Mouse (Mus musculus) right cerebral cortex, adult 18-20 months (tissue): ENCODE measurements around the gene Strip1.
"Not testable (repeated sequence)": the region's sequence is repeated elsewhere in the genome, so short reads cannot be mapped to it uniquely, and the experiment has no call there.

Experiments used
- DNase-seq: peaks from one replicate; pipeline ENCODE4 v3.0.0; 2022; ENCODE audit warnings: mixed read lengths

Gene Strip1

DNA sequence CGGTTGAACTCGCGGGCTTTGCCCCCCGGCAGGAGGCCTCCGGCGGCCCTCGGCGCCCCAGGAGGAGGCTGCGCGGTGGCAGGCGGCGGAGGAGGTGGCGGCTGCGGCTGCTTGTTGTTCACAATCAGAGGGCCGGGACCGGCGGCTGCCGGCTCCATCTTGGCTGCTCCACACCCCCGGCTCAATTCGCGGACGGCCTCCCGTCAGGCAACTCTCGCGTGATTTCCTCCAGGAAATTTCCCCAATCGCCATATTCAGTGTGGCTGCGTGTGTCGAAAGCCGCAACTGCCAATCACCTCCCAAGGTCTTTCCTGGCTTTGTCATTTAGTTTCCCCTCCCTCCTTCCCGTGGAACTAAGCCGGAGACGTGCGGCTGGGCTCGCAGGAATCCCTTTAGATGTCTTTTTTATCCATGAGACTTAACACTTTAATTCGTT lies at the start of gene Strip1:
Strip1 (minus strand) TSS at position 172 of the 436 bp plus-strand sequence.
- peak; percentile 96 for DNase-seq

DNA sequence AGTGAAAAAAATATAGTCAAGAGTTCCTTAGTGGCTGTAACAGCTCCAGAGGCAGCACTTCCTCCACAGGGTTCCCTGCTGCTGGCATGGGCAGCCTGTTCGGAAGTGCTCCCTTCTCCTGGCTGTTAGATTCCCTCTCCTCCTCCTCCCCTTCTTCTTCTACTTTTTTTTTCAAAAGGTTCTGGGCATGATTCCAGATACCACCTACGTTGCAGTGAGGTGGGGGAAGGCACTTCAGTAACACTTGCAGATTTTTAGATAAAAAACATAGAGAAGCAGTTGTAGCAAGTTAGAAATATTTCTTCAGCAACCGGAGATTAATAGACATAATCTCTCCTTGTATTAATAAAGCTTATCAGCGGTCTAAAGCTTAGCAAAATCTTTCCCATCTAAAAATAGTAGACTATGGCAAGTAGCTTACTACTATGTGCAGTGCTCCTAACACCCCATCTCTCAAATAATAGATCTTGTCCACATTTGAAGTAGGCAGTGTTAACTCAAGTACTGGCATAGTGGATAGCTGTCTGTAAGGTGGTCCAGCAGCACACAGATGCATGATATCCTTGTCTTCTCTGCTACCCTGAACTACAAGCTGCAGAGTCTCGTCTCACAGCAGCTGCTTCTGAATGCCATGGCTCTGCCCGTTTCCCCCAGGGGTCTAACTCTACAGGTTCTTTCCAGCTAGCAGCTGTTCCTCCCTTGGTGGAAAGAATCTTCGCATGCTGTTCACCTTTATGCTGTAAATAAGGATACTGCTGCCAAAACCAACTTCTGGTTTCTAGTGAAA lies 49.5 kb upstream of the Strip1 start:
- peak; percentile 88 for DNase-seq

DNA sequence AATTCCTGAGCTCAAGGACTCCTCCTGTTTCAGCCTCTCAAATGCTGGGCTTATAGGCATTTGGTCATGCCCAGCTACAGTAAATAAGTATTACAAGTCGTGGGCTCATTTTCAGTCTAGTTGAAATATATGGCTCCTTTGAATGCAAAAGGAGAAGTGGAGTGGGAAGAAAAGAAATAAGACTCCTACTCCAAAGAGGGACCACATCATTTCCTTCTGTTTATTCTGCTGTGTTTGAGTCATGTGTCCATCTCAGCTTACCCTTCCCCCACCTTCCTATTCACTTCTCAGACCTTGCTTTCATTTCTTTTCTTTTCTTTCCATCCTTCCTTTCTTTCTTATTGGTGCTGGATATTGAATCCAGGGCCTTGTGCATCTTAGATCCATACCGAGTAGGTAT lies 40.0 kb upstream of the Strip1 start:
- no peak for DNase-seq

DNA sequence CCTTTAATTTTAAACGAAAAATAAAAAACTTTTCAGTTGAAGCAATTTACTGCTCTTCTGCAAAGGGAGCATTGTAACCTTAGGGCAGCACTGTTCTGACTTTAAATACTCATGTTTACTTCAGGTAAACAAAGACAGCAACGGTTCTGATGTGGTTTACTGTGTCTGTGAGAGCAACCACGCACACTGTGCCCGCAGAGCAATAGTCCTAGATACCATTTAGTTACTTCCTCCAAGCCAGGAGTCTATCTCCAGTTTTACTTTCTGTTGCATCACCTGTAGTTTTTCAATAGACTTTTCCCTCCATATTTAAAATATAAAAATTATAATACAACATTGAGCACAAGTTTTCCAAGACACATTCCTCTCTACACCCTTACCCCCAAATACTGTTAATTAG lies 39.0 kb upstream of the Strip1 start:
- no peak for DNase-seq

DNA sequence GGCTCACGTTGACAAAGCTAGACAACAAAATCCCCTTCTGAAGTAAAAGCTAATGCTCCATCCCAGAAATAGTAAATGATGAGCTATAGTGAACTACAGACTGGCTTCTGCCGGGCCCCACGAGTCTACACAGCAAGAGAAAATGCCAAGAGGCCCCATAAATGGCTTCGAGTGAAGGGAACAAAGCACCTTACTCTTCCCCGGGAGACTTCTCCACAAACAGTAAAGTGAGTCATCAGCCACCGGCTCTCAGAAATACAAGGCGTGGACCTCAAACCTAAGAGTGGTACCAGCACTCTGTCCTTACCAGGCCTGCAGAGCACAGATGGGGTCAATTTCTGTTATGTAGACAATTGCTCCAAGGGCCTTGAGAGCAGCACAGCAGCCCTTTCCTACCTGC lies 37.3 kb upstream of the Strip1 start:
- no peak for DNase-seq

DNA sequence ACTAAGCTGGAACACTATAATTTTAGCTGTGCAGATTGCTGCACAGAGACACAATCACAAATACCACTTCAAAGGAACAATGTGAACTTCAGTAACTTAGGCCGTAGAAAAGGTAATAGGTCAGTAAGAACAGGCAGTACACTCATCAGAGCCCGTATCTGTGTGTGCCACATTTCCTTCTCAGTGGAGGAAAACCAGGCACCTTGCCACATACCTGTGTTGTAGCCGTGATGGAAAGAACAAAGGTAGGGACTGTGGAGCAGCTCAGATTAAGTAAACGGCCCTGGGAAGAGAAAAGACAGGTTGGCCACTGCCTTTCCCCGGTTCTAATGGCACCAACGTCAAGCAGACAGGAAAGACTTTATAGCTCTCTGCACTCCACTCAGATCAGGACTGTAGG lies 35.9 kb upstream of the Strip1 start:
- DNase-seq: no peak

DNA sequence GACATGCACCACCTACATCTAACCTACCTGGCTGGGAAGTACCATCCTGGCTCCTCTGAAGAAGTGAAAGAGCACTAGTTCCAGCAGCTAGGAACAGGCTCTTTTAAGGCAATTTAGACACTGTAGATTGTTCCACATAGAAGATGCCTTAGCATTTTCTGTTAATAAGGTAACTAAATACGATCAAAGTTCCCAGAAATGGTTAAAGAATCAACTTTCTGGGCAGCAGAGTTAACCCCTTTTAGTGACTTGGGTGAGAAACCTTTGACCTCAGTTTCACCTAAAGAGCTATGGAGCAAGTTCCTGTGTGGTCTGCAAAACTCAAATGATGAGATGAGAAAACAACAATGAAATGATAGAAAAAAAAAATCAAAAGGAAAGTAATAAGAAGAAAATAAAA lies 33.1 kb upstream of the Strip1 start:
- no peak for DNase-seq

DNA sequence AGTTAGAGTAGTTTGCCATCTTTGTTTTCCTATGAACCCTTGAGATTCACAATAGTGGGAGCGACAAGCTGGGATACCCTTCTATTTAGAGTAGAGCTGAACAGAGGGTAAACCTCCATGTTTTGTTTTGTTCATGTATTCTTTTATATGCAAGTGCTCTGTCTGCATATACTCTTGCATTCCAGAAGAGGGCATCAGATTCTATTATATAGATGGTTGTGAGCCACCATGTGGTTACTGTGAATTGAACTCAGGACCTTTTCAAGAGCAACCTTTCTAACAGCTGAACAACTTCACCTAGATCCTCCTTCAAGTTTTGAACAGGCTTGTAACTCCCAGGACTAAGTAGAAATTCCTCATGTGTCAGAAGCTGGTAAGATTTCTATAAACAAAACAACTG lies 27.5 kb upstream of the Strip1 start:
- DNase-seq: no peak

DNA sequence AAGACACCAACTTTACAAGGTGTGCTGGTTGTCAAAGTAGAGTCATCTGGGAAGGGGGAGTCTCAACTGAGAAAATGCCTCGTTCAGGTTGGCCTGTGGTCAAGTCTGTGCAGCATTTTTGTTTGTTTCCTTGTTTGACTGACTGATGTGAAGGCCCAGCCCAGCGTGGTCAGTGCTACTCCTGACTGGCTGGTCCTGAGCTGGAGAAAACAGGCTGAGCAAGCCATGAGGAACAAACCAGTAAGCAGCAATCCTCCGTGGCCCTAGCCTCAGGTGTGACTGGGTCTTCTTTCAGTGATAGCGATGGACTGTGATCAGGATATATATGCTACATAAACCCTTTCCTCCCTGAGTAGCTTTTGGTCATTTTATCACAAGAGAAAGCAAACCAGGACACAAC lies 25.4 kb upstream of the Strip1 start:
- no peak for DNase-seq

DNA sequence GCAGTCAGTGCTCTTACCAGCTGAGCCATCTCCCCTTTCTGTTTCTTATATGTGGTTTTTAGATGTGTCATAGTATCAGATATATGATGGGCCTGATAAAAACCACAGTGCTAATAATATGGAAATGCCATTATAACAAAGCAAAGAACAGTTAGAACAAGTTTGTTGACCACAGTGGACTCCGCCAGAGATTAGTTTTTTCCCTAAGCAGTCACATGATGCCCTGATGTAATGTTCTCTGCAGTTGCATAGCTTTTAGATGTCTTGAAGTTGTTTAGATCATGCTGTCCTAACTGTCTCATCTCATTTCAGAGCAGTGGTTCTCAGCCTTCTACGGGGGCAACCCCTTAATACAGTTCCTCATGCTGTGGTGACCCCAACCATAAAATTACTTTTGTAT lies 24.7 kb upstream of the Strip1 start:
- DNase-seq: no peak

DNA sequence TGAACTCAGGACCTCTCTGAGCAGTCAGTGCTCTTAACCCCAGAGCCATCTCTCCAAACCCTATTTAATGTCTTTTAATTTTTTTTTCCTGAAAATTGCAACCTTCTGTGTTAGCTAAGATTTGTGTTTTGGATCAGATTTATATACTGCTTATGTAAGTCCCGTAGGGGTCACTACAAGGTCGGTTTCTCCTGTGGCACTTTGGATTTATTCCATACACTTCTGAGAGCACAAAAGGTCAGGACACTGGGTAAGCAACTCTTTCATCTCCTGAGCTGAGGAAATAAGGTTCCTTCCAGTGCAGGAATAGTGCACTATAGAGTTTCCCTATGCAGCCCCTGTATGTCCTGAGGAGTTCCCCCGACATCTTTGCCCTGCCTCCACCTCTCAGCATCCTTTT lies 24.0 kb upstream of the Strip1 start:
- no peak for DNase-seq

DNA sequence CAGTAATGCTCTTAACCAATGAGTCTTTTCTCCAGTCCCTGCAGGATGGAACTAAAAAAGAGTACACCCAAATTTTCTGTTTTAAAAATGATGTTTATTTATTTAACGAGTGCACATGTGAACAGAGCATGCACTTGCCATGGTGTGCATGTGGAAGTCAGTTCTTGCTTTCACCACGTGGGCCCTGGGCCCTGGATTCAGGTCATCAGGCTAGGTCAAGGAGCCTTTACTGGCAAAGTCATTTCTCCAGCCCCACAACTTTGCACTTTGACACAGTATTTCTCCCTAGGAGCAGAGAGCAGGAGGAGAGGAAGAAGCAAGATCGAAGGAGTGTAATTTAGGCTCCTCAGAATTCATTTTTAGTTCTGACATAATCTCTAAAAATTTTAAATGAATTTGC lies 23.4 kb upstream of the Strip1 start:
- no peak for DNase-seq

DNA sequence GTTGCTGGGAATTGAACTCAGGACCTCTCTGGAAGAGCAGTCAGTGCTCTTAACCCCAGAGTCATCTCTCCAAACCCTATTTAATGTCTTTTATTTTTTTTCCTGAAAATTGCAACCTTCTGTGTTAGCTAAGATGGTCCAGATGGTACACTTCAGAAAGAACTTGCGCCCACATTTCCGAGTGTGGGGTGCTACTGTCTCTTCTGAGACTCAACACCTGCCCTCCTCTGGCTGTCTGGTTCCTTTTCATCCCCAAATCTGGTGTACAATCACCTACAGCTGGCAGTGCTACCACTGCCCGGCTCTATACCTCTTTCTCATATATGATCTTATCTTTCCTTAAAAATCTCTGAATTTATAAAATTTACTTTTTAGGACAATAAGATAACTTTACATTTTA lies 21.5 kb upstream of the Strip1 start:
- DNase-seq: no peak

DNA sequence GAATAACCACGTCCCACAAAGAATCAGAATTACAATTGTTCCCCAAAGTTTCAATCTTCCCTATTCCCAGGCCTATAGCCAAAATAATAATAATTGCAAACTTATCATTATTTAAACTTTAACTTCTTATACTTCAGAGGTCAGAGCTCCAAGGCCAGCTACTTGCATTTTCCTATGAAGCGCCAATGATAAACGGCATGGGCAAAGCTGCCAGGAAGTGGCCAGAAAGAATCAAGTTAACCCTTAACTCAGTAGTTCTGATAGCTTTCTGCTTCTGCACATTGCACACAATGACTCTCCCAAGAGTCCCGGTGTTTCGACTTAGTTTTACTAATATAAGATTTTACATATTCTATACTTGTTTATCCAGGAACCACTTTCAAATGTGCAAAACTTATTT lies 18.8 kb upstream of the Strip1 start:
- not testable (repeated sequence) for DNase-seq

DNA sequence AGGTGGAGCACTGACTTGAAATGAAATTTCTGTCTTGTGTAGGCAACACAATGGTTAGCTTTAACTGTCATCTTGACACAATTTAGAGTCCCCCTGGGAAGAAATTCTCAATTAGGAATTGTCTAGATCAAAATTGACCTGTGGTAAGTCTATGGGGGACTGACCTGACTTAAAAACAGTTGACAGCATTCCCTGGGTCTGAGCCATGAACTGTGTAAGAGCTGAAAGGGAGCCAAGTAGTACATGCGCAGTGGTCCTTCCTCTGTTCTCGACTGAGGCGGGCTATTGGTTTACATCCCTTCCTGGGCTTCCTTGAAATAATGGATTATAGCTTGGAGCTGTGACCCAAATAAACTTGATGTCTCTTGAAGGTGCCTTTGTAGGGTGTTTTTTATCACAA lies 15.5 kb upstream of the Strip1 start:
- DNase-seq: no peak

DNA sequence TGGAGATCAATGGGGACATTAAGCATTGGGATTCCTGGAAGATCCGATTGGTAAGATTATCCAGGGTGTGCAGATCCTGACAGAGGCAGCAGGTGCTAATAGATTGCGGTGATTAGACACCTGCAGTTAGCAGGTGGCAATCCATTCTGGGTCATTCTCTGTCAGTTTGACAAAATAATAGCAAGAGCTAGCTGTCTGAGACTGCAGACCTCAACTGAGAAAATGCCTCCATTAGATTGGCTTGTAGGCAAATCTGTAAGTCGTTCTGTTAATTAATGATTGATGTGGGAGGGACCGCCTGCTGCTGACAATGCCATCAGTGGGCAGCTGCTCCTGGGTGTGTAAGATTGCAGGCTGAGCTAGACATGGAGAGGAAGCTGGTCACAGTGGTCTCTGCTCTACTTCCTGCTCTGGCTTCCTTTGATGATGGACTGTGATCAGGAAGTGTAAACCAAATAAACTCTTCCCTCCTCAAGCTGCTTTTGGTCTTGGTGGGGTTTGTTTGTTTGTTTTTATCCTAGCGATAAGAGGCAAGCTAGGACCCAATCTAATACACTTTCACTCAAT lies 6.2 kb upstream of the Strip1 start:
- no peak for DNase-seq

DNA sequence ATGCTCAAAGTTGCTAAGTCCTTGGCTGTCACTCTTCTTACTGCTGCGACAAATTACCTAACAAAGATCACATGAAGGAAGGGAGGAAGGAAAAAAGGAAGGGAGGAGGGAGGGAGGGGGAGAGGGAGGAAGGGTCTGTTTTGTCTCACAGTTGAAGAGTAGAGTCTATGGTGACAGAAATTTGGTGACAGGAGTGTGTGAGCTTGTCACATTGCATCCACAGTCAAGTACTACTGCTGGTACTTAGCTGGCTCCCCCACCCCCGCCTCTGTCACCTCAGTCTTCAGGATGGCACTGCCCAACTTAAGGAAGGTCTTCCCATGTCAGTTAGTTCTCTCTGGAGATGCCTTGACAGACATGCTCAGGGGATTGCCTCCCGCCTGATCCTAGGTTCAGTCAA lies 4.7 kb upstream of the Strip1 start:
- DNase-seq: no peak

DNA sequence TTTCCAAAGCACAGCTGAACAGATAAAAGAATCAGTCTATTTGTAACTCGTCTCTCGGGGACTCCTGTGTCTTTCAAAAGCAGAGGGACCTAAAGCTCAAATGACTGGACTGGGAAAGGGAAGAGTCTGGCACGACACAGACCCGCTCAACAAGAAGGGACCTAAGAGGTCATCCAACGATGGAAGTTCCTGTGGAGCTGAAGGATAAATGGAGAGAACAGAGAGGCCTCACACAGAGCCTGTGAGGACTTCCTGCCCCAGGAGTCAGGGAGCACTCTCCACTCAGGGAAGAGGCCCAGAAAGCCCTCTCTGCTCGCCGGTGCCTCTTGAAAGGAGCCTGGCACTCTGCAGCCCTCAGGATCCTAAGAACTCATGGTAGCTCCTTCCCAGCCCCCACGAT lies 4.3 kb upstream of the Strip1 start:
- DNase-seq: no peak

DNA sequence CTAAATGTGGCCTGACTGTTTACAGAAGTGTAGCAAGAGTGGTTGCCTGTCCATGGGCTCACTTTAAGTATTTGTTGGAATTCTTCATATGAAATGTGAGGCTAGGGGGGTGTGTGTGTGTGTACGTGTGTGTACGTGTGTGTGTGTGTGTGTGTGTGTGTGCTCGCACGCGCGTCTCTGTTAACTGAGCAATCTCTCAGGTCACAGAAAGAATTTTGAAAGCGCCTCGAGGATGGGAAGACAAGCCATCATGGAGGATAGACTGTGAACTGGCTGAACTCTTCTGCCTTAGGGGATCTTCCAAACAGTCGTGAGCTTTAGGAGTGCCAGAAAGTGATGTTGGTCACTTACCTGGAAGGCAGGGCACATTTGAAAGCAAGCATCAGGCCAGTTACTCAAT lies 2.4 kb upstream of the Strip1 start:
- DNase-seq: no peak

DNA sequence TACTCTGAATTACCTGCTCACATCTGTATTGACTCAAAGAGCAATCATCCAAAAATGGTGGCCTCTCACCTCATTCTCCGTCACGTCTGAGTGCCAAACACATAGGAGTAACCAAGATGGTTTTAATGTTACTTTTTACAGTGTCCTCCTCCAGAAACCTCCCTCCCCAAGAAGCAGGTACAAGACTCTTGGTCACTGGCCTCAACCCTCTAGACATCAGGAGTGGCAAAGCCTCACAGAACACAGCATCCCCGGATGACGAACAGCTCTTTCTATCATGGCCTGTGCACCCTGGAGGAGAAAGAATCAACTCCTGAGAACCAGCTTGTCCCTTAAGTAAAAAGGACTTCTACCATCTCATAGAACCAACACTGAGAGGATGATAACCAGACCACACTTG lies 1.3 kb upstream of the Strip1 start:
- DNase-seq: no peak

DNA sequence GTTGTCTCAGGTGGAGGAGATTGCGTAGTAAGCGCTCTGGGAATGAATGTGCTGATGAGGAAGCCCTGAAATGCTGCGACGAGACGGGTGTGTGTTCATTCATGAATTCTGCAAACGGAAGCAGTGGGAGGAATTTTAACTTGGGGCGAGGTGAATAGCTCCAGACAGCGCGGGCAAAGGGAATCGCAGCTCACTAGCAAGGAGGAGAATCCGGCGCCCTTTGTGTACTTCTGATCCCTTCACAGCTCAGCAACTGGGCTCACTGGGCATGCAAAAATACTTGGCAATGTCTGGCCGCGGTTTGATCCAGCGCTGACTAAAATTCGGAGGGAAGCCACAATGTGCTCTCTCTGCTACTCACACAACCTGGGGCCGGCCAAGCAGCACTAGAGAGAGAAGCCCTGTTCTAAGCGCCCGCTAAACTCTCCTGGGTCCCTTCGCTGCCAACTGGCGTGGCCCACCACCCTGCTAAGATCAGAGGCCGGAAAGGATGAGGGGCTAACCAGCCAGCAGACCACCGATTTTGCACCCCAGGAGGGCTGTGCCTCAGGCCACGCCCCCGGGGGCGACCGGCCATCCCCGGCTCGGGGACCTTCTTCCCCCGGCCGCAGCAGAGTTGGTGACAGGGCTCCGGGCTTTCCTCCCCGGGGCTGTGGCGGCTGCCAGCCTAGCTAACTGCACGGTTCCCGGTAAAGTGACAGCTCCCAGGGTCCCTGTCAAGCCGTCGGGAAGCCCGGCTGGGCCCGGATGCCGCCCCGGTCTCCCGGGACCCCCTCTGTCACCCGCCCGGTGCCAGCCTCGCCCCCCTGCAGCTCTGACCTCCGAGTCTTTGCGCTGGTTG lies 592 bp downstream of the Strip1 start, which contains the start of gene Gm10961:
Gm10961 (plus strand) TSS at position 641 of the 841 bp plus-strand sequence.
- DNase-seq: peak; percentile 75

DNA sequence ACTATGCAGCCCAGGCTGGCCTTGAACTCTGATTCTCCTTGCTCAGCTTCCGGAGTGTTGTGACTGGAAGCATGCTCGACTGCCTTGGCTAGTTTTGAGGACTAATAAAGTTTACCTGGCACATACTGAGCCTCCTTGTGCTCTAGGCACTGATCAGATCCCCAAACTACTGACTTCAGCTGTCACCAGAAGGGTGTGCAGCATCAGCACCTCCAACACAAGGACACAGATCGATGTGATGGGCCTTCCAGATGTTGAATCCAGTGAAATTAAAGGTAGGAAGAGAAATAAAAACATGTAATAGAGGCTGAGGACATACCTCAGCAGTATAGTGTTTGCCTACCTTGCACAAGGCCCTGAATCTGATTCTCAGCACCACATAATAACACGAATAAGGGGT lies 2.1 kb downstream of the Strip1 start:
- DNase-seq: no peak

DNA sequence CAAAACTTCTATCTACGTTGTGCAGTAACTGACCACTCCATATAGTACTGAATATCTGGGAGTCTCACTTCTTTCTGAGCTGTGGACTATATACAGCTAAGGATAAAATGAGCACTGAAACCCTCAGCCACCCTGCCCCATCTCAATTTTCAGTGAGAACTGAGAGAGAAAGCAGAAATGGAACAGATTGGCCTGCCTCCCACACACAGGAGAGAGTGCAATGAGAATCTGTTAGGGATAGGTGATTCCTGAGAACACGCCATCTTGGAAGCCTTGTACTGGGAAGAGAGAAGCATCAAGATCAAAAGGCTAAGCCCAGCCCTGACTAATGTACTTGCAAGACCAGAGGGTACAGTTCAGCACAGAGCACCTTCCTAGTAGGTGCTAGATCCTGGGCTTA lies 2.9 kb downstream of the Strip1 start:
- peak; percentile 48 for DNase-seq

DNA sequence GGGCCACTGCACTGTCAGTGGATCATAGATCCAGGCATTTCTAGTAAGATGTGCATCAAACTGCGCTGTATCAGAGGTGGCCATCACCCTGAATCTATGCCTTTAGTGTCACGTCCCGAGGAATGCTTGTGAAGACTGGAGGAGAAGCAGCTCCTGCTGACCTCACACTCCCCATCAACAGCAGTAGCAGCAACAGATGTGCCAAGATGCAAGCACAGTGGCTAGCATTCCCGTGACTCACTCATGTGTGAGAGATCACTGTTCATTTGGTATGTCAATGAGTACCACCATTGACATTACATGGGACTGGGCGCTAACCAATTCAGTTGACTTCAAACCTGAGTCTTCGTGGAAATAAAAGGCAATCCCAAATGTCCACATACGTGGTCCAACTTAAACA lies 3.9 kb downstream of the Strip1 start:
- no peak for DNase-seq
